Mouse (Mus musculus): Measurements from ENCODE around the gene Dad1. TPM values are rescaled to one million over a fixed set of nuclear protein-coding genes. Genes with fewer than 3 reads are reported as not detected.

Gene Dad1
- polyA plus RNA-seq, 1 experiment: 324 TPM

DNA sequence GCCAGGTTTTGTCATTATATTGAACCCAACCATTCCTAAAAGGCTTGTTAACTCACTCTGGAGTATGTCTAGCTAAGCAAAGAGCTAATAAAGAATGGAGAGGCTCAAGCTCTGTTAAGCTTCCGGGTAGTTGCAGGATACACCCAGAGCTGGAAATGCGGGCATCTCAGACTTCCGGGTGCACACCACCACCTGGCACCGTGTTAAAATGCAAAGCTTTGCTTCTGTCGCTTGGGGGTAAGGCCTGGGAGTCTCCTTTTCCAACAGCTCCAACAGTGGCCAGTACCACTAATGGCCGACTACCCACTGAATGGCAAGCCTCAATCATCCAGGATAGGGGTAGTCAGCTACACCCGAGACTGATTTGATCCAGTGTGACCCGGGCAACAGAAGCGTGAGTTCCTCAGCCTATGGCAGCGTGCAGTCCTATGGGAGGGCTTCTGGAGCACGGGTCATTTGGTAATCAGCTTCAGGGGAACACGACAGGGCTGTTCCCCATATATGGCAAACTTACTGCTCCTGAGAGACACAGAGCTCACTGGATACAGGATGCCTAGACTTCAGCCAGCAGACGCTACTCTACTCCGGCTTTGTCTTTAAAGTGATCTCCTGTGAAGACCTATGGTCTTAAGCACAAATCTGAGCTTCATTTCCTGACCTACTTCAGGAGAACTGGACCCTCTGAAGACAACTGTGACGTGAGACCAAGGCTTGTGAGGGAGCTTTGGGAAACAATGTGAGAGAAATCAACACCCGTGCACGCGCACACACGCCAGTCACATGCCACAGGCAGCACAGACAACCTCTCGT is 19.5 kb downstream of the Dad1 start:
- H3K79me2 ChIP-seq (ENCODE audit: control insufficient read depth, insufficient read depth): peaks cover 3% of the 10 kb centered on the region
- no peak overlapping the region for H3K4me3 ChIP-seq
- no peaks in the 10 kb centered on the region for H3K27me3 ChIP-seq (ENCODE audit: control insufficient read depth, insufficient read depth, insufficient read length)
- H3ac ChIP-seq (ENCODE audit: control insufficient read depth, insufficient read length): no peak overlapping the region
- H3K36me3 ChIP-seq (ENCODE audit: control insufficient read depth, insufficient read depth): no peaks in the 10 kb centered on the region
- no peak overlapping the region for H3K4me2 ChIP-seq (ENCODE audit: low read depth)
- no peak for TF ChIP-seq USF1 (IDR thresholded peaks at IDR 0.05; ENCODE audit: low read depth)

DNA sequence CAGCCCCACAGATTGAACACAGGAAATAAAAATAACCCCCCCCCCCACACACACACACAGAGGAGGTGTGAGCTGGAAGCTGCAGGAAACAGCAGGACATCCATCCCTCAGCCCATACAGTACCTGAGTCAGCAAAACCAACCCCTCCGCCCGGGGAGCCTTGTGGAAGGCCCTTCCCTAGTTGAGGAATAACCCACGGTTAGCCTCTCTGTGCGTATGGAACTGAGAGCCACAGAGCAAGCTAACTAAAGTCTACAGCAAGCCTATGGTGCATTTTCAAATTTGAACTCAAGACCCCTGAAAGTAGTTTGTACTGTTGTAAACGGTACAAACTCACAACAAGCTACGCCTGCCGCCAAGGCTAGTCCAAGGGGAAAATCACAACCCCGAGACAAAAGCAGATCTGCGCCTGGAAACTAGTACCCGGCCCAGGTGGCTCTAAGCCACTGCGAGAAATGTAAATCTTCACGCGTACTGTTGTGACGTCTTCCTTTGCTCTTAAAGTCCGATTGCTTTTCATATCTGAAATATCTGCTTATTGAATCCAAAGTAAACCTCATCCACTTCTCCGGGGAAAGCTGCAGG is 20.3 kb downstream of the Dad1 start:
- Histone ChIP-seq H3K36me3 (ENCODE audit: control insufficient read depth, insufficient read depth) (no peaks in the 10 kb centered on the region), H3ac (ENCODE audit: control insufficient read depth, insufficient read length) (no peak overlapping the region), H3K27me3 (ENCODE audit: control insufficient read depth, insufficient read depth, insufficient read length) (no peaks in the 10 kb centered on the region), H3K4me2 (ENCODE audit: low read depth) (no peak overlapping the region), H3K4me3 (no peak overlapping the region), H3K79me2 (ENCODE audit: control insufficient read depth, insufficient read depth) (peaks cover 3% of the 10 kb centered on the region)
- TF ChIP-seq POLR2AphosphoS2 (IDR thresholded peaks at IDR 0.05; ENCODE audit: insufficient read length, low read depth) (no peak), MYOG (IDR thresholded peaks at IDR 0.05; ENCODE audit: control insufficient read depth in 1 of 3, insufficient read depth in 1 of 3, insufficient read length in 2 of 3, low read depth in 2 of 3) (no peak), TCF3 (IDR thresholded peaks at IDR 0.05; ENCODE audit: insufficient read length, low read depth) (no peak), TCF12 (IDR thresholded peaks at IDR 0.05; ENCODE audit: insufficient read depth, poor library complexity, severe bottlenecking) (no peak), MAX (IDR thresholded peaks at IDR 0.05; ENCODE audit: low read depth) (no peak), CEBPB (IDR thresholded peaks at IDR 0.05; ENCODE audit: insufficient read depth, poor library complexity, severe bottlenecking) (no peak), MYOD1 (IDR thresholded peaks at IDR 0.05; ENCODE audit: control insufficient read depth in 1 of 3, insufficient read length in 2 of 3, low read depth in 2 of 3) (no peak), REST (IDR thresholded peaks at IDR 0.05; ENCODE audit: insufficient read depth, insufficient read length) (no peak), POLR2A (IDR thresholded peaks at IDR 0.05; ENCODE audit: insufficient read length, low read depth) (no peak), SRF (IDR thresholded peaks at IDR 0.05; ENCODE audit: control insufficient read depth, insufficient read length, low read depth) (no peak), USF1 (IDR thresholded peaks at IDR 0.05; ENCODE audit: low read depth) (no peak), E2F4 (IDR thresholded peaks at IDR 0.05; ENCODE audit: insufficient read depth) (no peak)

DNA sequence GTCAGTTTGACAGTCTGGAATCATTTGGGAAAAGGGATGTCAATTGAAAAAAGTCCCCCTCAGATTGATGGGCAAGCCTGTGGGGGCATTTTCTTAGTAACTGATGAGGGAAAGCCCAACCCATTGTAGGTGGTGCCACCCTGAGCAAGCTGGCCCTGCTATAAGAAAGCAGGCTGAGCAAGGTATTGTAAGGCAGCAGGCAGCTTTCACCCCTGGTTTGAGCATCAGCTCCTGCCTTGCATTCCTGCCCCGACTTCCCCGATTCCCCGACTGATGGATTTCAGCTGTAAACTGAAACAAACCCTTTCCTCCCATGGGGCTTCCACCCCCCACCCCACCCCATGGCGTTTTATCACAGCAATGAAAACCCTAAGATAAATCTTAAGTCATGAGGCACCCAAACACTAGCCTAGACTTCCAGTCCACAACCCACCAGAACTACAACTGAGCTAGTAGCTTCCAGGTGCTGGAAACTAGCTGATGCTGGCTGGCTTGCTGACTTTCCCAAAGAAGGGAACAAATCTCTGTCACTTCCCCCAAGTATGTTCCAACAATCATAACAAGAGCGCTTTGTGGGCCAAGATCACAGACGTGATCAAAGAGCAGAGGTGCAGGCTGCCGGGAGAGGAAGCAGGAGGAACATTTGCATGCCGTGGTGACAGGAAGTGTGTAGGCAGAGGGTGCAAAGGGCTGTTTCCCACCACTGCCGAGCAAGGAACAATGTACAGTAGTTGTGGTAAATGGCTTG is 20.9 kb downstream of the Dad1 start:
- H3K4me3 ChIP-seq: no peak overlapping the region

DNA sequence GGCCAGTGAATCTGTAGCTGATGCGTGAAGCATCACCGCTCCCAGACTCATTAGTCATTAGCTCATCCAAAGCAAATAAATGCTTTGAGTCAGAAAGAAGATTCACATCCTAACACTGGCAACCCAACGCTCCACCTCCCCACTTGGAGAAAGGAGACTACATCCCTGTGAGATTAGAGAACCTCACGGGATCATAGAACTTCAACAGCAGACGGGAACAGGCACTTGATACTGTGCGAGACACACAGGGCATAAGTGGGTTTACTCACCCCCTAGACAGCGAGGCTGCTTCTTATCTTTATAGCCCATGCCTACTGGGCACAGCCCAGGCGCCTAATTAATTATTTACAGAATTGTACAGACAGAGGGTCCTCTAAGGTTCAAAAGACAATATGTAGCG is 21.8 kb downstream of the Dad1 start:
- no peak for TF ChIP-seq TCF12 (IDR thresholded peaks at IDR 0.05; ENCODE audit: insufficient read depth, poor library complexity, severe bottlenecking)
- TF ChIP-seq USF1 (IDR thresholded peaks at IDR 0.05; ENCODE audit: low read depth): no peak
- no peak for TF ChIP-seq CEBPB (IDR thresholded peaks at IDR 0.05; ENCODE audit: insufficient read depth, poor library complexity, severe bottlenecking)
- no peak for TF ChIP-seq SRF (IDR thresholded peaks at IDR 0.05; ENCODE audit: control insufficient read depth, insufficient read length, low read depth)
- no peak for TF ChIP-seq MYOG (IDR thresholded peaks at IDR 0.05; ENCODE audit: control insufficient read depth in 1 of 3, insufficient read depth in 1 of 3, insufficient read length in 2 of 3, low read depth in 2 of 3)
- no peak for TF ChIP-seq TCF3 (IDR thresholded peaks at IDR 0.05; ENCODE audit: insufficient read length, low read depth)
- no peak for TF ChIP-seq MAX (IDR thresholded peaks at IDR 0.05; ENCODE audit: low read depth)
- TF ChIP-seq POLR2AphosphoS2 (IDR thresholded peaks at IDR 0.05; ENCODE audit: insufficient read length, low read depth): no peak
- no peak for TF ChIP-seq E2F4 (IDR thresholded peaks at IDR 0.05; ENCODE audit: insufficient read depth)
- no peak for TF ChIP-seq REST (IDR thresholded peaks at IDR 0.05; ENCODE audit: insufficient read depth, insufficient read length)
- TF ChIP-seq POLR2A (IDR thresholded peaks at IDR 0.05; ENCODE audit: insufficient read length, low read depth): no peak
- TF ChIP-seq MYOD1 (IDR thresholded peaks at IDR 0.05; ENCODE audit: control insufficient read depth in 1 of 3, insufficient read length in 2 of 3, low read depth in 2 of 3): no peak
- no peak overlapping the region for H3ac ChIP-seq (ENCODE audit: control insufficient read depth, insufficient read length)

More for the DNA sequence above, 20.9 kb downstream of the Dad1 start:
- Histone ChIP-seq H3K4me2 (ENCODE audit: low read depth) (peak overlapping the region; percentile 45), H3ac (ENCODE audit: control insufficient read depth, insufficient read length) (no peak overlapping the region), H3K36me3 (ENCODE audit: control insufficient read depth, insufficient read depth) (no peaks in the 10 kb centered on the region), H3K79me2 (ENCODE audit: control insufficient read depth, insufficient read depth) (peaks cover 3% of the 10 kb centered on the region), H3K27me3 (ENCODE audit: control insufficient read depth, insufficient read depth, insufficient read length) (no peaks in the 10 kb centered on the region)
- TF ChIP-seq USF1 (IDR thresholded peaks at IDR 0.05; ENCODE audit: low read depth) (no peak), MYOG (IDR thresholded peaks at IDR 0.05; ENCODE audit: control insufficient read depth in 1 of 3, insufficient read depth in 1 of 3, insufficient read length in 2 of 3, low read depth in 2 of 3) (no peak), CEBPB (IDR thresholded peaks at IDR 0.05; ENCODE audit: insufficient read depth, poor library complexity, severe bottlenecking) (no peak)

More for the DNA sequence above, 21.8 kb downstream of the Dad1 start:
- no peak overlapping the region for H3K4me2 ChIP-seq (ENCODE audit: low read depth)
- no peak overlapping the region for H3K4me3 ChIP-seq
- H3K27me3 ChIP-seq (ENCODE audit: control insufficient read depth, insufficient read depth, insufficient read length): no peaks in the 10 kb centered on the region
- H3K79me2 ChIP-seq (ENCODE audit: control insufficient read depth, insufficient read depth): peaks cover 3% of the 10 kb centered on the region
- H3K36me3 ChIP-seq (ENCODE audit: control insufficient read depth, insufficient read depth): no peaks in the 10 kb centered on the region
